Mouse (Mus musculus): ENCODE data around the gene Slc35f5.
"Not testable (repeated sequence)": the region's sequence is repeated elsewhere in the genome, so short reads cannot be mapped to it uniquely, and the experiment has no call there.

Gene Slc35f5

GRCm38 (mm10) chr1:125560259-125561192 is at the start of gene Slc35f5:
Gene Slc35f5 (plus strand): TSS chr1:125560595.
- DNase-seq (ENCODE audit: low spot score): peak; percentile 88

DNA sequence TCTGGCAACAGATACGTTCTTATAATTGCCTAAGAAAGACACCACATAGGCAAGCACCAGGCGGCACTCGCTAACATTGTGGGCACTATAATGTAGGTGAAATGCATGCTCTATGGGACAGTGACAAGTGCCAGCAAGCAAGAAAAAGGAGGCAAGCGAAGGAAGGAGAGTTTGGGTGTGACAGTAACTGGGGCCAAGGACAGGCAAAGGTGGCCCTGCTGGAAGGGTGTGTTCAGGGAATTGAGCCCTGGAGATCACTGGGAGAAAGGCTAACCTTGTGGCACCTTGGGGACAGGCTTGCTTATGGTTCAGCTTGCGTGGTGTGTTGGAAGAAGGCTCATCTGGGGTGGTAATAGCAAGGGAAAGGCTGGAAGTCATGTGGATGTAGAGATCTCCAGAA is 45.7 kb upstream of the Slc35f5 start:
- no peak for DNase-seq (ENCODE audit: low spot score)

DNA sequence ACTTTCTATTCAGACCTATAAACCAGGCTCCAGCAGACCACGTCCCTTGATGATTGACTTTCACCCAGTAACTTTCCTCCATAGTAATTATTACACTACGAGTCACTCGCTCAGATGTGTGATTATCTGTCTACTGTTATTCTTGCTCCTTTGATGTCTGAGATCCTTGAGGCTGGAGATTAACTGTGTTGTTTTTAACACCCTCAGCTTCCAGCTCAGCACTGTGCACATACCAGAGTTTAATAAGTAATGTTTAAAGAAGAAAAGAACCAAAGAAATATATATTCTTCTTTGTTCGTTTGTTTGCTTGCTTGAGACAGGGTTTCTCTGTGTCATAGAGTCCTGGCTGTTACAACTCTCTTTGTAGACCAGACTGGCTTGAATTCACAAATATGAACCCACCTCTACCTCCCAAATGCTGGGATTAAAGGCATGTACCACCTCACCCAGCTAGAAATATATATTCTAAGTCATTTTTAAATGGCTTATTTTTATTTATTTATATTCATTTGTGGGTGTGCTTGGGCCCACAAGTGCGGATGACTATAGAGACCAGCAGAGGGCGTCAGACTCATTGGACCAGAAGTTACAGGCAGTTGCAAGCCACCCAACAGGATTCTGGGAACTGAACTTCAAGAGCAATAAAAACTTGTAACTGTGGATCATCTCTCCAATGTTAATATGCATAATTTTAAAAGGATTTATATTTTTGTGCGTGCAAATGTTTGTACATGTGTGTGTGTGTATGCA is 43.3 kb upstream of the Slc35f5 start:
- no peak for DNase-seq (ENCODE audit: low spot score)

DNA sequence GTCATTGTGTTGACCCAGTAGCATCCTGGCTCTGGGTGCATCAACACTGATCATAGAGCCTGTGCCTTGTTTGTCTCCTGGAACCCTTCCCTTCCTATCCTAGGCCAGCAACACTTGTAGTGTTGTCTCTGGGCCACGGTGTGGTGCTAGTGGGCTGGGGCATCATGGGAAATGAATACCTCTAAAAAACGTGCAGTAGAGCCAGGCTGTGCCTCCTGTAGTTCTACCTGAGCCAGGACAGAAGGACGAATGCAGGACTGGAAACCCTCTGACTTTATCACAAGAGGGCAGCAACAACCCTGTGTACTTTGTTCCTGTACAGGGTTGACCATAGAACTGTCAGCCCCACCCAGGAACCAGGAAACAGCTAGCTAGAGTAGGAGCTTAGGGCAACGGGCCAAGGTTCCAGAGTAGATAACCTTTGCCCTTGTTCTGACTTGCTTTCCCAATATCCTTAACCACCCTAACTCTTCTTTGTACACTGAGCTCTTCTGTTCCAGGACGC is 41.2 kb upstream of the Slc35f5 start:
- no peak for DNase-seq (ENCODE audit: low spot score)

GRCm38 (mm10) chr1:125525965-125526665 is 34.3 kb upstream of the Slc35f5 start:
- DNase-seq (ENCODE audit: low spot score): no peak

GRCm38 (mm10) chr1:125526666-125527004 is 33.8 kb upstream of the Slc35f5 start:
- no peak for DNase-seq (ENCODE audit: low spot score)

- DNase-seq (ENCODE audit: low spot score): no peak
Measured at GRCm38 (mm10) chr1:125527364-125527763, 33.0 kb upstream of the Slc35f5 start.

DNA sequence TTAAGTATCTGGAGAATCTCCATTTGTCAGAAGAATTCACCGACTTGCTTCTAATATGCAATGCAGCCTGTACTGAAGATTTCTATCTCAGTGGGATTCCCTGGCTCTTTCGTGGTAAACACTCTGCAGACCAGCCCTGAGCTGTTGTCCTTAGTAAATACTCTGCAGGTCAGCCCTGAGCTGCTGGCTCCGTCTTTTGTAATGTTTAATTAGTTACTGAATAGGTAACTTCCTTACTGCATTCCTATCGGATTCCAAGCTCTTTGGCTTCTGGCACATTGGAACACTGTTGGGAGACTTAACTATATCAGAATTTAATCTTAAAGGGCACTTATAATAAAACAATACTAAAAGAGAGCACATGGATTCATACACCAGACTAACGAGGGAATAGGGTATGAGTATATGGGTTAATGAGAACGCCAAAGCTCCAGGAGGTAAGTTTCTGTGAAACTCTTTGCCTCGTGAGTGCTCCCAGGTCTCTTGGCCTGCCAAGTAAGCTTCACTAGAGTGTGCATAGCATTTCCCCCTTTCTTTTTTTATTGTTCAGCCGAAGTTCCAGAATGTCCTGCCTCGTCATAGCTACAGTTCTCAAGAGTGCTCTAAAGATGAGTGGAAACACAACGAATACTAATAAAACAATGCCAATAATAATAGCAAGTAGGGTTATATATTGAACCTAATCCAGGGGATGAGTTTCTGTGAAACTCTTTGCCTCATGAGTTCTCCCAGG is 27.0 kb upstream of the Slc35f5 start:
- not testable (repeated sequence) for DNase-seq (ENCODE audit: low spot score)

DNA sequence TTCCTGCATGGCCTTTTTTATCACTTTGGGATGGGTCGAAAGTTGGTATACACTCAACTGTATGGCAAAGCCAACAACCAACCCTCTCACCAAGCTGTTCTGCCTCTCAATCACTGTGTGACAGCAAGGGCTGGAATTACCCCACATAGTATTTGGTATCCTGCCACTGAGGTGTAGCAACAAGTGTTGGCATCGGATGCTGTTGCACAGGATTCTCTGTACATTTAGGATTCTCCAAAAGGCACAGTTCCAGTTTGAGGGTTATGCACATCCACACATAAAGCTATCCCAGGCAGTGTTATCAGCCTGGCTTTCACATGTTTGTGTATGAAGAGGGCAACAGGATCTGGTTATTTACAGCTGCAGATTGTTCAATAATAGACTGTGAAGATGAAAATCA is 23.3 kb upstream of the Slc35f5 start:
- no peak for DNase-seq (ENCODE audit: low spot score)

- no peak for DNase-seq (ENCODE audit: low spot score)
Measured at GRCm38 (mm10) chr1:125537776-125538175, 22.6 kb upstream of the Slc35f5 start.

DNA sequence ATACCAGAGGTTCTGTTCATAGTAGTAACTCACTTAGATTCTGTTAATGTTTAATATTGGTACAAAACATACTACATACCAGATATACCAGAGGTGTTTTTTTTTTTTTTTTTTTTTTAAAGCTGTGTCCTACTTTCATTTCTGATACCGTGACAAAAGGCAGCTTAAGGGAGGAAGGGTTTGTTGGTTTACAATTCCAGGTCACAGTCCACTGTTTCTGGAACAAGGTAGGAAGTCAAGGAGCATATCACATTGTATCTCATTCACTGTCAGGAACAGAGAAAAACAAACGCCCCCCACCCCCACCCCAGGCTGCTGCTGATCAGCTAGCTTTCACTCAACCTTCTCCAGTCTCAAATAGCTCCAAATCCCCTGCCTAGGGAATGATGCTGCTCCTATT is 21.1 kb upstream of the Slc35f5 start:
- no peak for DNase-seq (ENCODE audit: low spot score)

GRCm38 (mm10) chr1:125542008-125542999 is 18.1 kb upstream of the Slc35f5 start:
- DNase-seq (ENCODE audit: low spot score): no peak

DNA sequence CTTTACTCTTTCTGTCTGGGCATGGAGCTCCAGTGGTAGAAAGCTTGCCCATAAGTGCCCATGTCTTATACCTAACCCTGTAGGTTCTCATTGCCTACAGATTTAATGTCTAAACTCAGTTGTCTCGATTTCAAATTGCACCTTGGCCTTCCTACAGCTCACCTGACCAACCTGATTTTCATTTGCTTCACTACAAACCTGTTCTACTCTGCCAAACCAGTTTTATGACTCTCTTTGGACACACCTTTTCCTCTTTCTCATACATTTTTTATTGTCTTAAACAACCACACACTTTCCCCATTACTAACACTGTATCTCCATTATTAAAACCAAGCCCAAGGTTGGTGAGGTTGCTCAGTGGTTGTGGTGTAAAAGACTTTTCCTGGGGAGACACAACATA is 10.5 kb upstream of the Slc35f5 start:
- DNase-seq (ENCODE audit: low spot score): no peak

GRCm38 (mm10) chr1:125550359-125550758 is 10.0 kb upstream of the Slc35f5 start:
- DNase-seq (ENCODE audit: low spot score): no peak

GRCm38 (mm10) chr1:125551564-125551963 is 8.8 kb upstream of the Slc35f5 start:
- no peak for DNase-seq (ENCODE audit: low spot score)

GRCm38 (mm10) chr1:125559261-125559660 is 1.1 kb upstream of the Slc35f5 start:
- no peak for DNase-seq (ENCODE audit: low spot score)

GRCm38 (mm10) chr1:125559721-125560120 is 674 bp upstream of the Slc35f5 start:
- DNase-seq (ENCODE audit: low spot score): no peak

DNA sequence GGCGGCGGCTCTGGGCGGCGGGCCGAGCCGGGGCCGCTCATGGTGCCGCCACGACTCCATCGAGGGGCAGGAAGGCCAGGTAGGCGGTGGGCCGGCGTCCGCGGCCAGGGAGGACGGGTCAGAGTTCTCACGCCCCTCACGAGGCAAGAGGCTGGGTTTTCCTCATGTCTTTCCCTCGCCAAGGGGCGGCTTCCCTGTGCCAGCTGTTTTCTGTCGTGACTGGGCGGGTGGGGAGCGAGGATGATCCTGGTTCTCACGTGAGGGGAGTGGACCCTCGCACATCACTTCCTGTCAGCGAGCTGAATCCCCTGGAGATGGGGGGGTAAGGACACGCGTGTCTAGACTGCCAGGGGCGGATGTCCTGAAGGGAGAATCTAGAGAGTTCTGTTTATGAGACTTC is 811 bp downstream of the Slc35f5 start:
- DNase-seq (ENCODE audit: low spot score): no peak

DNA sequence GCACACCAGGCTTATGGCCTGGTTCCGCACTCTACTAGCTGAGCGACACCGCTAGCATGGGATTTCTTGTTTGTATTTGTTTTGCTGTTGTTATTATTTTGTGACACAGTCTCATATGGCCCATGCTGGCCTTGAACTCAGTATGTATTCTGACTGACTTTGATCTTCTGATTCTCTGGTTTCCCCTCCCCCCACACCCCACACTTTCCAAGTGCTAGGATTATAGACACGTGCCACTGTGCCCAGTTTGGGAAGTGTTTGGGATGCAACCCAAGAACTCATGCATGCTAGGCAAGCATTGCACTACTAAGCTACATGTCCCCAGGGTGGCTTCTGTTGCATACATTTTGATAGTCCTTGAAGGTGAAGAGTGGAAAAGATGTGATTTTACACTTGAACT is 1.4 kb downstream of the Slc35f5 start:
- no peak for DNase-seq (ENCODE audit: low spot score)

DNA sequence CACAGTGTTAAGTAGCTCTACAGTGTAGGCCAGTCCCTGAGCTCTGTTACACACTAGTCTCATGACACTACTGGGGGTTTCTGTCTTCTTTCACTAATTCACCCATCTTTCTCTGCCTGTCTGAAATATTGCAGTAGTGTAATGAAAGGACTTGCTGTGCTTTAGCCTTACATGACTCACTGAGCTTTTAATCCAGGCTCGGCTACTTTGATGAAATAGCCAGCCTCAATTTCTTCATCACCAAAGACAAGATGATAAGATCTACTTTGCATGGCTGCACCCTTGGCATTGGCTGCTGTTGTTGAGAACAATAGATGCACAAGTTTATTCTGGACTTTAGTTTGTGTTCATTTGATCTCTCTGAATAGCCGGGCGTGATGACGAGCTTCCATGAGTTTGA is 7.7 kb downstream of the Slc35f5 start:
- DNase-seq (ENCODE audit: low spot score): no peak

- no peak for DNase-seq (ENCODE audit: low spot score)
Measured at GRCm38 (mm10) chr1:125574219-125574618, 13.8 kb downstream of the Slc35f5 start.

All from layer of hippocampus, adult 9-10 months (tissue).